8 mouse cellular contexts compared by ENCODE assay signal in the genomic region with DNA sequence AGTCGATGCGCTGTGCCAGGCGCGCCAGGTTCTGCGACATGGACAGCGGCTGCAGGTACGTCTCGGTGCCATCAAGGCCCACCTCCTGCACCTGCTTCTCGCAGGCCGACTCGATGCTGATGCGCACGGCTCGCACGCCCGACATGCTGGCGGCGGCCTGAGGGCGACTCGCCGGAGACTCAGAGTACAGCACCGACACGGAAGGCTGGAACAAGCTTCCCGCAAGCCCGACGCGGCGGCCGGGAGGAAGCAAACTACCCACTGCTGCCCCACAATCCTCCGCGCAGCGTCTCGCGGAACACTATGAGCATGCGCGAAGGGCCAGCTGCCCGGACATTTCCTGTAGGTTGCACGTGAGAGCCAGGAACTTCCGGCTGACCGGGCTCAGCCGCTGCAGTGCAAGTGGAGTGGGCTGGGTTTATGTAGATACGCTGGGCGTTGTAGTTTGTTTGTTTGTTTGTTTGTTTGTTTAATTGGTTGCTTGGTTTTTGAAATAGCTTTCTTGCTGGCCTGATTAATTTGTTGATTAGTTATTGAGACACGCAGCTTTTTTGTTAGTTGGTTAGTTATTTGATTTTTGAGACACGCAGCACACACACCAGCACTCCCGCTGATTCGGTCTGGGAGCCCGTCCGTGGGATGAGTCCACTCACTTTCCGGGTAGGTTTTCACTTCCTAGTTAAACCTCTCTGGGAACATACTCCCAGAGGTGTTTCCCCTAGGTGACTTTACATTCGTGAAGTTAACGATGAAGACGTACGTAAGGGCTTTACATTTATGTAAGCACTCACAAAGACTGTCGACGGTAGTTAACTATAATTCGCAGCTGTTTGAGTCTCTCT. TPM values are rescaled to one million over a fixed set of nuclear protein-coding genes. Genes with fewer than 3 reads are reported as not detected.
A peak's percentile ranks its signal among the peaks of the same experiment; 100 is the strongest.
DNase-seq lines count a peak whose midpoint lies in the region; ATAC-seq lines count a peak whose summit lies in the region.

Med17 (minus strand) TSS at position 283 of the 842 bp plus-strand sequence.

- peaks cover 16% of the 10 kb centered on the region for H3K4me1 ChIP-seq in heart, embryonic 10.5 days
- peaks cover 21% of the 10 kb centered on the region for H3K4me1 ChIP-seq in kidney, embryonic 15.5 days

- peak within 1 kb of the TSS; percentile 94 for H3K27ac ChIP-seq in heart, embryonic 10.5 days
- H3K27ac ChIP-seq in kidney, embryonic 15.5 days, result peak within 1 kb of the TSS; percentile 90

- peaks cover 24% of the 10 kb centered on the region for H3K36me3 ChIP-seq in heart, embryonic 10.5 days
- H3K36me3 ChIP-seq in kidney, embryonic 15.5 days, result peaks cover 36% of the 10 kb centered on the region

- H3K9me3 ChIP-seq in heart, embryonic 10.5 days, result no peaks in the 10 kb centered on the region
- H3K9me3 ChIP-seq in kidney, embryonic 15.5 days (replicated peaks), result no peaks in the 10 kb centered on the region

- H3K4me3 ChIP-seq in heart, embryonic 10.5 days, result peak within 1 kb of the TSS; percentile 99
- peak within 1 kb of the TSS; percentile 69 for H3K4me3 ChIP-seq in kidney, embryonic 15.5 days (replicated peaks)

- peak; percentile 99 for ATAC-seq in erythroblast, adult 5-6 weeks (replicated peaks; ENCODE audit: low FRiP score, poor library complexity, severe bottlenecking)
- ATAC-seq in kidney, embryonic 15.5 days (replicated peaks; ENCODE audit: low FRiP score), result peak; percentile 98
- ATAC-seq in monocyte, adult 5-6 weeks (replicated peaks; ENCODE audit: insufficient number of reproducible peaks, low FRiP score, low TSS enrichment, poor library complexity, severe bottlenecking), result peak; percentile 99

- peak within 1 kb of the TSS; percentile 67 for H3K4me2 ChIP-seq in kidney, embryonic 15.5 days

- DNase-seq in B cell, adult 2 months, result peak; percentile 91 to 92
- peak; percentile 99 for DNase-seq in brain, adult 2 months (ENCODE audit: low read depth, low spot score)
- peak; percentile 97 for DNase-seq in heart, embryonic 10.5 days (ENCODE audit: low spot score)
- DNase-seq in liver, result peak; percentile 95
- DNase-seq in spleen, postnatal 4 days (ENCODE audit: low spot score in 2 of 2), result peak; percentile 90 to 94

- 2% methylated on average over 57 of the region's 57 CpGs for WGBS in heart, embryonic 10.5 days
- WGBS in kidney, embryonic 15.5 days, result 1% methylated on average over 57 of the region's 57 CpGs

- peak within 1 kb of the TSS; percentile 82 for H3K9ac ChIP-seq in kidney, embryonic 15.5 days

- H3K27me3 ChIP-seq in heart, embryonic 10.5 days (ENCODE audit: insufficient read depth, poor library complexity, severe bottlenecking), result no peaks in the 10 kb centered on the region
- H3K27me3 ChIP-seq in kidney, embryonic 15.5 days, result no peaks in the 10 kb centered on the region

RNA-seq across cellular contexts. Expression of gene Med17, which starts in this region (rescaled TPM):
- total RNA-seq in erythroblast, adult 5-6 weeks (2015; ENCODE audit: low replicate concordance), result 13.4 and 16.9 TPM in 2 replicates
- total RNA-seq in erythroblast, adult 5-6 weeks (2017; ENCODE audit: low replicate concordance), result 7.4 and 18.5 TPM in 2 replicates
- polyA plus RNA-seq in heart, embryonic 10.5 days (2016; fragmentation: Nextera tagmentation; extraction: Ambion mirVana), result 23.8 and 31.7 TPM in 2 replicates
- 35.4 and 39.2 TPM in 2 replicates for polyA plus RNA-seq in kidney, embryonic 15.5 days (2015; fragmentation: Nextera tagmentation; extraction: Ambion mirVana)
- total RNA-seq in monocyte, adult 5-6 weeks (2017), result 30.7 to 46.5 TPM (median 45.6 TPM) in 3 replicates

Comparison
In these comparisons a context has a peak if more than half of its experiments do, and no peak if none do; other contexts are left out.
1. Peak in every context shown above with its lines: DNase-seq, ATAC-seq, H3K4me3 ChIP-seq and H3K27ac ChIP-seq.